Mouse (Mus musculus) gastrocnemius, postnatal 4 days (tissue): ENCODE data around the gene Samd14. TPM values are rescaled to one million over a fixed set of nuclear protein-coding genes. Genes with fewer than 3 reads are reported as not detected.

Experiments used
- DNase-seq, 2 experiments: peaks; one replicate each; pipeline ENCODE4 v3.0.0; 2021 to 2022; ENCODE audit warnings: low spot score in 2 of 2, mixed read lengths in 2 of 2
- total RNA-seq, 2 experiments: library from RNA; stranded (reverse); gene quantifications; 2 replicates each; pipeline ENCODE4 v1.2.3; 2021

Gene Samd14
- total RNA-seq, 2 experiments from 2014 or later: 10.8 to 11.4 TPM

GRCm38 (mm10) chr11:95070140-95071107 lies 60.7 kb downstream of the Samd14 start:
- no peak for DNase-seq

- DNase-seq: no peak
Measured at GRCm38 (mm10) chr11:95071266-95071665, 61.6 kb downstream of the Samd14 start.

- DNase-seq: no peak
Measured at GRCm38 (mm10) chr11:95072136-95072535, 62.5 kb downstream of the Samd14 start.

GRCm38 (mm10) chr11:95072804-95073203 lies 63.1 kb downstream of the Samd14 start:
- no peak for DNase-seq

GRCm38 (mm10) chr11:95073835-95074234 lies 64.2 kb downstream of the Samd14 start:
- DNase-seq: no peak

- DNase-seq: no peak
Measured at GRCm38 (mm10) chr11:95074694-95075093, 65.0 kb downstream of the Samd14 start.

GRCm38 (mm10) chr11:95075197-95076040 lies 65.7 kb downstream of the Samd14 start:
- no peak for DNase-seq

Other genes starting within 250 kb of the Samd14 start
- not detected for gene Tmem92, start 227.2 kb upstream of the Samd14 start, total RNA-seq
- gene Col1a1, start 73.7 kb upstream of the Samd14 start, total RNA-seq: 1,000 to 10,000 TPM; 5,652 to 6,690 TPM
- gene Hils1, start 42.3 kb upstream of the Samd14 start, total RNA-seq: not detected
- 100 to 1,000 TPM; 169 to 222 TPM for gene Sgca, start 33.6 kb upstream of the Samd14 start, total RNA-seq
- gene Ppp1r9b, start 18.8 kb upstream of the Samd14 start, total RNA-seq: 10 to 100 TPM; 64.9 to 69.2 TPM
- 100 to 1,000 TPM; 254 to 274 TPM for gene Pdk2, start 31.5 kb downstream of the Samd14 start, total RNA-seq
- gene Itga3, start 66.9 kb downstream of the Samd14 start, total RNA-seq: 1 to 10 TPM; 4.8 to 5.5 TPM
- under 1 TPM; 0.34 to 0.60 TPM for gene Dlx3, start 110.2 kb downstream of the Samd14 start, total RNA-seq
- gene Dlx4, start 136.4 kb downstream of the Samd14 start, total RNA-seq: not detected